Mouse (Mus musculus) midbrain, embryonic 12.5 days (tissue): Measurements from ENCODE around the gene Gm9970. TPM values are rescaled to one million over a fixed set of nuclear protein-coding genes. Genes with fewer than 3 reads are reported as not detected.

Source experiments
- ATAC-seq: fragments of 200-750 bp; cut with Nextera tagmentation; 2 replicates; pipeline ENCODE4 v1.8.0; 2017; ENCODE audit warnings: low read depth, moderate TSS enrichment, moderate library complexity; ENCODE audit not compliant: low FRiP score
- H3K27ac ChIP-seq: fragments of 300-500 bp; sonication (generic); replicated peaks from 2 replicates; pipeline ENCODE4 v1.5.1; 2016; ENCODE audit warnings: mild to moderate bottlenecking
- H3K27me3 ChIP-seq: fragments of 300-500 bp; sonication (generic); 2 replicates; pipeline ENCODE4 v1.6.1; 2016; ENCODE audit warnings: mild to moderate bottlenecking
- H3K36me3 ChIP-seq: fragments of 300-500 bp; sonication (generic); 2 replicates; pipeline ENCODE4 v1.6.1; 2016
- H3K4me1 ChIP-seq: fragments of 300-500 bp; sonication (generic); 2 replicates; pipeline ENCODE4 v1.6.1; 2016
- H3K4me2 ChIP-seq: fragments of 300-500 bp; sonication (generic); replicated peaks from 2 replicates; pipeline ENCODE4 v1.6.1; 2016; ENCODE audit warnings: mild to moderate bottlenecking, moderate library complexity
- H3K4me3 ChIP-seq: fragments of 300-500 bp; sonication (generic); 2 replicates; pipeline ENCODE4 v1.5.1; 2016; ENCODE audit warnings: mild to moderate bottlenecking
- H3K9ac ChIP-seq: fragments of 300-500 bp; sonication (generic); replicated peaks from 2 replicates; pipeline ENCODE4 v1.6.1; 2016; ENCODE audit warnings: mild to moderate bottlenecking, moderate library complexity
- H3K9me3 ChIP-seq: fragments of 300-500 bp; sonication (generic); 2 replicates; pipeline ENCODE4 v1.6.1; 2016; ENCODE audit warnings: mild to moderate bottlenecking
- WGBS: fragments of 180-500 bp; shearing (Covaris S2); methylation state at CpG from one replicate; pipeline ENCODE4 v1.1.7; 2016; 5-methylcytosine and 5-hydroxymethylcytosine counted together
- polyA plus RNA-seq: library from polyadenylated mRNA; unstranded; fragments of >200 nt; fragmentation: Nextera tagmentation; extraction: Ambion mirVana; gene quantifications from 2 replicates; pipeline ENCODE4 v1.2.1, GENCODE M21; 2016

Gm9970 gene
- 0.63 and 0.71 TPM in 2 replicates for polyA plus RNA-seq

GRCm38 (mm10) chr5:31240637-31241521 lies at the start of gene Gm9970, which contains the start of gene Nrbp1:
Gene Gm9970 (minus strand): TSS chr5:31241232.
Gene Nrbp1 (plus strand): TSS chr5:31240864.
- Histone ChIP-seq H3K4me1 (peaks cover 8% of the 10 kb centered on the region), H3K9ac (peak within 1 kb of the TSS; percentile 96), H3K27me3 (no peaks in the 10 kb centered on the region), H3K4me3 (peak within 1 kb of the TSS; percentile 98), H3K4me2 (peak within 1 kb of the TSS; percentile 84), H3K36me3 (peaks cover 24% of the 10 kb centered on the region), H3K9me3 (no peaks in the 10 kb centered on the region), H3K27ac (peak within 1 kb of the TSS; percentile 98)
- ATAC-seq: peak; percentile 98
- under 1% methylated on average over 85 of the region's 103 CpGs for WGBS

- ATAC-seq: no peak
- Histone ChIP-seq H3K4me3 (peak overlapping the region; percentile 51; the same call in 1 of the 2 replicates), H3K4me2 (peak overlapping the region; percentile 84), H3K9ac (no peak overlapping the region), H3K27ac (no peak overlapping the region), H3K27me3 (no peaks in the 10 kb centered on the region), H3K36me3 (peaks cover 30% of the 10 kb centered on the region), H3K9me3 (no peaks in the 10 kb centered on the region), H3K4me1 (peaks cover 24% of the 10 kb centered on the region)
- 79% methylated on average over 3 of the region's 3 CpGs for WGBS
Observed at GRCm38 (mm10) chr5:31289626-31290230, 48.7 kb upstream of the Gm9970 start.

DNA sequence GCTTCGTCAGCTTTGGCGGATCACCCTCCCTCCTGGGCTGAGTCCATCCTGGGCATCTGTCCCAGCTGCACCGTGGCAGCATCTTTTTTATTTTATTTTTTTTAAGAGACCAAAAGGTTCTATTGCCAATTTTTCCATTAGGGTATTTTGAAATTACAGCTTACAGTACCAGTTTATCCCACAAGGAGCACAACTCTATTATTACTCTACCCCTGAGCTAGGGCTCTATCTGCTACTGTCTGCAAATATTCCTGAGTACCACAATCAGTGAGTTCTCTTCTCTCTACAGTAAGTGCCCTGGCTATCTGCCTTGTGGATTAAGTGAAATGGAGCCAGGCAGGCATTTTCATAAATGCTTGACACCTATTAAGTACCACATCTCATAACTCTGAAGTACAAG lies 47.6 kb upstream of the Gm9970 start:
- H3K9me3 ChIP-seq: no peaks in the 10 kb centered on the region
- H3K9ac ChIP-seq: no peak overlapping the region
- no peak for ATAC-seq
- H3K36me3 ChIP-seq: peaks cover 31% of the 10 kb centered on the region
- H3K27me3 ChIP-seq: no peaks in the 10 kb centered on the region
- whole genome bisulfite sequencing: 84% methylated on average over 3 of the region's 3 CpGs
- H3K4me2 ChIP-seq: no peak overlapping the region
- H3K4me1 ChIP-seq: peaks cover 14% of the 10 kb centered on the region
- H3K4me3 ChIP-seq: no peak overlapping the region
- no peak overlapping the region for H3K27ac ChIP-seq

DNA sequence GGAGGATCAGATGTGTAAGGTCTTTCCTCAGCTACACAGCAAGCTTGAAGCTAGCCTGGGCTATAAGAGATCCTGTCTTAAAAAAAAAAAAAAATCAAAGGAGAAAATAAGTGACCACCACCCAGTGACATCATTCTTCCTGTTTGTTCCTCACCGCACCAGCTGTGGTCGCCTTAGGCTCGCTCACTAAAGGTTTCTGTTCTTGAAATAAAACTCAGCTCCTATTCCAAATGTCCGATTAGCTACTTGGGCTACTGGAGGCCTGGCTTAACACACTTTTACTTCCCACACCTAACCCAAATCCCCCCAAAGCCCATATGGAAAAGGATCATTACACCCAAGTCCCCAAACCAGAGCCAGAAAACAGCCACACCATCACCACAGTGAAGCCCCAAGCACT lies 47.2 kb upstream of the Gm9970 start:
- Histone ChIP-seq H3K4me2 (no peak overlapping the region), H3K9me3 (no peaks in the 10 kb centered on the region), H3K36me3 (peaks cover 36% of the 10 kb centered on the region), H3K27ac (no peak overlapping the region), H3K27me3 (no peaks in the 10 kb centered on the region), H3K4me3 (no peak overlapping the region), H3K4me1 (peaks cover 14% of the 10 kb centered on the region), H3K9ac (no peak overlapping the region)
- no peak for ATAC-seq
- WGBS: 92% methylated on average over 4 of the region's 4 CpGs

- Histone ChIP-seq H3K4me3 (no peak overlapping the region), H3K27ac (no peak overlapping the region), H3K9ac (no peak overlapping the region), H3K4me1 (no peaks in the 10 kb centered on the region), H3K27me3 (no peaks in the 10 kb centered on the region), H3K36me3 (peaks cover 69% of the 10 kb centered on the region), H3K4me2 (no peak overlapping the region), H3K9me3 (no peaks in the 10 kb centered on the region)
- ATAC-seq: no peak
- 89% methylated on average over 20 of the region's 20 CpGs for WGBS
Observed at GRCm38 (mm10) chr5:31279245-31279988, 38.4 kb upstream of the Gm9970 start.

DNA sequence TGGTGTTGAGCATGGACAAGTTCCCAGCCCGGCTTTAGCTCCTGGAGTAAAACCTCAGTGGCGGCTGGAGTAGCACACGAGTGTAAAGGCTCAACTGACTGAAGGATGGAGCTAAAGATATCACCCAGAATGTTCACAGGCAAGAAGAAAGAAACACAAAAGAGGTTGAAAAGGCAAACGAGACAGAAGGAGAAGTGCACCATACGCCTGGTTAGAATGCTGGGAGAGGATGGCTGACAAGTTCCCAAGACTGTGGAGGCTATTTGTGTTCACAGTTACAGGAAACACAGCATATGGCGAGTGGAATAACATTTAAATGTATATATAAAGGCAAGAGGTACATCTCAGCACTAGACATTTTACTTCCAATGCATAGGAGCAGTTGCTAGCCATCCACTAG lies 32.0 kb upstream of the Gm9970 start:
- H3K27me3 ChIP-seq: no peaks in the 10 kb centered on the region
- H3K4me1 ChIP-seq: no peaks in the 10 kb centered on the region
- no peak for ATAC-seq
- H3K9me3 ChIP-seq: no peaks in the 10 kb centered on the region
- H3K27ac ChIP-seq: no peak overlapping the region
- H3K4me3 ChIP-seq: no peak overlapping the region
- H3K9ac ChIP-seq: no peak overlapping the region
- no peak overlapping the region for H3K4me2 ChIP-seq
- H3K36me3 ChIP-seq: peaks cover 58% of the 10 kb centered on the region
- 90% methylated on average over 6 of the region's 6 CpGs for WGBS

DNA sequence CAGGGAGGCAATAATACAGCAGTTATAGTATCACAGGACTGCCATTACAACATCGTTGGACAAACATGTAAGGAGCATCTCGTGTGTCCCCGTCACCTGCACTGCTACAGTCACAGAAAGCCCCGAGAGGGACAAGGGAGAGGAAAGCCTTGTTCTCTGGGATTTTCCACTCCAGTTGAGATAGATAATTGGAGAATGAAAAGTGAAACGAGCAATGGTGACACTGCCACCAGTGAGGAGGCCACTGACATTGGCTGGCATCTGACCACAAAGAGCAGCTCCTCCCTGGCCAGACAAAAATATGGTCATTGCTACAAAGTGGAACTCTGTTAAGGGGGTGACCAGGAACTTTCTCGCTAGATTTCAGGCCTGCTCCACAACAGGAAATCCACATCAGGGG lies 26.7 kb upstream of the Gm9970 start:
- no peak overlapping the region for H3K9ac ChIP-seq
- H3K4me3 ChIP-seq: no peak overlapping the region
- no peak overlapping the region for H3K27ac ChIP-seq
- no peaks in the 10 kb centered on the region for H3K4me1 ChIP-seq
- ATAC-seq: no peak
- no peaks in the 10 kb centered on the region for H3K27me3 ChIP-seq
- H3K36me3 ChIP-seq: peaks cover 85% of the 10 kb centered on the region
- H3K4me2 ChIP-seq: no peak overlapping the region
- no peaks in the 10 kb centered on the region for H3K9me3 ChIP-seq
- 55% methylated on average over 6 of the region's 6 CpGs for WGBS

GRCm38 (mm10) chr5:31266101-31266500 lies 25.1 kb upstream of the Gm9970 start:
- WGBS: 89% methylated on average over 7 of the region's 7 CpGs
- no peak overlapping the region for H3K4me3 ChIP-seq
- no peaks in the 10 kb centered on the region for H3K27me3 ChIP-seq
- no peaks in the 10 kb centered on the region for H3K9me3 ChIP-seq
- no peak overlapping the region for H3K4me2 ChIP-seq
- ATAC-seq: no peak
- H3K36me3 ChIP-seq: peaks cover 84% of the 10 kb centered on the region
- no peak overlapping the region for H3K9ac ChIP-seq
- H3K4me1 ChIP-seq: no peaks in the 10 kb centered on the region
- H3K27ac ChIP-seq: no peak overlapping the region

GRCm38 (mm10) chr5:31257616-31258015 lies 16.6 kb upstream of the Gm9970 start:
- no peak for ATAC-seq
- no peaks in the 10 kb centered on the region for H3K27me3 ChIP-seq
- no peaks in the 10 kb centered on the region for H3K9me3 ChIP-seq
- H3K36me3 ChIP-seq: peaks cover 80% of the 10 kb centered on the region
- H3K4me1 ChIP-seq: no peaks in the 10 kb centered on the region
- no peak overlapping the region for H3K27ac ChIP-seq
- H3K4me3 ChIP-seq: no peak overlapping the region
- H3K9ac ChIP-seq: no peak overlapping the region
- no peak overlapping the region for H3K4me2 ChIP-seq
- 91% methylated on average over 11 of the region's 11 CpGs for WGBS

DNA sequence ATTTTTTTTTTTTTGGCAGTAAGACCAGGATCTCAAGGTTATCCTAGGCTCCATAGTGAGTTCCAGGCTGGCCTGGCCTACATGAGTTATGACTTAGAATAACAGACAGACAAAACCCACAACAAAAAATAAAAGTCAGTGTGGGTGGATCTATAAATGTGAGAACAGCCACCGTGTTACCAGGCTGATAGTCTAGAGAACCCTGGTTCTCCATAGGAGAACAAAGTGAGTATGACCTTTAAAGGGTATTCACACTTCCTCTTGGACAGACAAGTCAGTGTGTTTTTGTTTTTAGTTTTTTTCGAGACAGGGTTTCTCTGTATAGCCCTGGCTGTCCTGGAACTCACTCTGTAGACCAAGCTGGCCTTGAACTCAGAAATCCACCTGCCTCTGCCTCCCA lies 14.9 kb upstream of the Gm9970 start:
- H3K9me3 ChIP-seq: no peaks in the 10 kb centered on the region
- H3K4me1 ChIP-seq: peaks cover 9% of the 10 kb centered on the region
- H3K9ac ChIP-seq: no peak overlapping the region
- no peak for ATAC-seq
- H3K27ac ChIP-seq: no peak overlapping the region
- WGBS: 86% methylated on average over 2 of the region's 2 CpGs
- no peak overlapping the region for H3K4me3 ChIP-seq
- no peak overlapping the region for H3K4me2 ChIP-seq
- peaks cover 87% of the 10 kb centered on the region for H3K36me3 ChIP-seq
- peaks cover 8% of the 10 kb centered on the region for H3K27me3 ChIP-seq

GRCm38 (mm10) chr5:31255381-31255780 lies 14.3 kb upstream of the Gm9970 start:
- no peak for ATAC-seq
- H3K4me2 ChIP-seq: no peak overlapping the region
- H3K36me3 ChIP-seq: peaks cover 87% of the 10 kb centered on the region
- no peak overlapping the region for H3K4me3 ChIP-seq
- H3K27me3 ChIP-seq: peaks cover 14% of the 10 kb centered on the region
- H3K4me1 ChIP-seq: peaks cover 9% of the 10 kb centered on the region
- H3K9ac ChIP-seq: no peak overlapping the region
- H3K9me3 ChIP-seq: no peaks in the 10 kb centered on the region
- no peak overlapping the region for H3K27ac ChIP-seq
- WGBS: 93% methylated on average over 2 of the region's 2 CpGs

DNA sequence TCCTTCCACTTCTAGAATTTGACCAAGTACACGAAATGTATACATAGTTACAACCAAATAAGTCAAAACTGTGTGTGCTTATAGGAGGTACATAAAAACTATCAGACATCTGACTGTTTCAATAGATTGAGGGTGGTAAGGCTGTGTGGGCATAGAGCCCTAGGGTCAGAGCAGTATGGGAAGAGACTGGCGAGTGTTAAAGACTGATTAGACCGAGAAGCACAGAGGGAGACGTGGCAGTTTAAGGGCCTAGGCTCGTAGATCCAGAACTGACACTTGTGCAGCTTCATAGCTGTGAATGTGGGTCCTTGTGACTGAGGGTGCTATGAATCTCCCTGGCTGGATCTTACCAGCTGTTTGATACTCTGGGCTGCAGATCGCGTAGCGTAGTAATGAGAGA lies 13.9 kb upstream of the Gm9970 start:
- Histone ChIP-seq H3K9ac (no peak overlapping the region), H3K27ac (no peak overlapping the region), H3K4me1 (peaks cover 9% of the 10 kb centered on the region), H3K9me3 (no peaks in the 10 kb centered on the region), H3K27me3 (peaks cover 14% of the 10 kb centered on the region), H3K36me3 (peaks cover 87% of the 10 kb centered on the region), H3K4me2 (no peak overlapping the region), H3K4me3 (no peak overlapping the region)
- no peak for ATAC-seq
- WGBS: 89% methylated on average over 8 of the region's 8 CpGs
